Mouse (Mus musculus) erythroblast, embryonic 14.5 days (primary cell): ENCODE results near the gene Veph1. TPM values are rescaled to one million over a fixed set of nuclear protein-coding genes. Genes with fewer than 3 reads are reported as not detected.

ENCODE experiments used
- H3K27me3 ChIP-seq: 2 replicates; pipeline ENCODE4 v1.6.1; 2012; ENCODE audit warnings: inconsistent platforms; ENCODE audit not compliant: control insufficient read depth
- H3K36me3 ChIP-seq: 2 replicates; pipeline ENCODE4 v1.6.1; 2012; ENCODE audit warnings: mild to moderate bottlenecking, inconsistent platforms; ENCODE audit not compliant: control insufficient read depth
- H3K4me1 ChIP-seq: 2 replicates; pipeline ENCODE4 v1.6.1; 2012; ENCODE audit warnings: inconsistent platforms; ENCODE audit not compliant: control insufficient read depth
- H3K4me3 ChIP-seq: replicated peaks from 2 replicates; pipeline ENCODE3; 2012; ENCODE audit warnings: moderate library complexity, mild to moderate bottlenecking, inconsistent platforms
- H3K9me3 ChIP-seq: 2 replicates; pipeline ENCODE4 v1.6.1; 2012; ENCODE audit warnings: low read length, inconsistent platforms, mixed read lengths; ENCODE audit not compliant: control insufficient read depth
- GATA1 ChIP-seq: IDR thresholded peaks from 2 replicates; pipeline ENCODE4 v1.6.1; 2012; ENCODE audit warnings: low read length, inconsistent platforms, mixed read lengths
- TAL1 ChIP-seq: IDR thresholded peaks from 3 replicates; pipeline ENCODE4 v1.6.1; 2012; ENCODE audit warnings: low read length, inconsistent platforms, mixed read lengths
- polyA plus RNA-seq: library from polyadenylated mRNA; stranded (reverse); fragments of >175 nt; gene quantifications from 2 replicates; pipeline ENCODE4 v1.2.3, GENCODE M21; 2012

Veph1 gene
- polyA plus RNA-seq, 1 experiment, result not detected

DNA sequence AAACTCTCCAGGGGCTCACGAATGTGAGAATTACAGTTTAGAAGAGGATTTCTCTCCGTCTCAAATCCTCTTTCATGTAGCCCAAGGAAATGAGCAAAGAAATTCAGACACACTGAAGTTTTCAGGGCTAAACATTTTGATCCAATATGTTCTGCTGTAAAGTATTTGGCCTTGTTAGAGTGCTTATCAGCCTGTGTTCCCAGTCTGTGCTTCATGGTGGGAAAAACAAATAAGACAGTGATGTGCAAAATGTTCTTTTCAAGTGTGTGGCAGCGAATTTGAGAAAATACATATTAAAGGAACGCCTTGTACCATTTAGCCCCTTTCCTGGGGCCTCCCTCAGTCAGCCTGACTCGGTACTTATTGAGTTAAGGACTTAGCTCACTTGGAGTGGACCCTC, 213.2 kb downstream of the Veph1 start:
- H3K4me3 ChIP-seq, result no peak overlapping the region
- TF ChIP-seq TAL1 (no peak), GATA1 (no peak)
- no peaks in the 10 kb centered on the region for H3K9me3 ChIP-seq
- no peaks in the 10 kb centered on the region for H3K27me3 ChIP-seq
- no peaks in the 10 kb centered on the region for H3K36me3 ChIP-seq
- H3K4me1 ChIP-seq, result no peaks in the 10 kb centered on the region

DNA sequence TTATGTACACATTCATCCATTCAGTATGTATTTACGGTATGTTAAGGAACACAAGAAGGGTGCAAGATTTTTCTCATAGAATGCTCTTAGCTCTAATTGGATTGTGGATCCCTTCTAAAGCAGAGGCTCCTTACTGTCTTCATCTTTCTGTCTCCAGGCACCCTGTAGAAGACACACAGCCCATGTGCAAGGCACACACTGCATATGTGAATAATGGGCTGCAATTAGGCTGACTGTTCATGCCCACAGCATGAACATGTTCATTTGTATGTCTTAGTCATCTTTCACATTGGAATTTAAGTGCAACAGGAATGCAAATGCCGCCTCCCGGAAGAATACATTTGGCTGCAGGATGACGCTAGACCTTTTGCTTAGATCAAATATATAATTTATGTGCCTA, 213.7 kb downstream of the Veph1 start:
- H3K27me3 ChIP-seq, result no peaks in the 10 kb centered on the region
- no peaks in the 10 kb centered on the region for H3K4me1 ChIP-seq
- no peak for TF ChIP-seq GATA1
- no peak overlapping the region for H3K4me3 ChIP-seq
- no peaks in the 10 kb centered on the region for H3K36me3 ChIP-seq
- no peaks in the 10 kb centered on the region for H3K9me3 ChIP-seq

DNA sequence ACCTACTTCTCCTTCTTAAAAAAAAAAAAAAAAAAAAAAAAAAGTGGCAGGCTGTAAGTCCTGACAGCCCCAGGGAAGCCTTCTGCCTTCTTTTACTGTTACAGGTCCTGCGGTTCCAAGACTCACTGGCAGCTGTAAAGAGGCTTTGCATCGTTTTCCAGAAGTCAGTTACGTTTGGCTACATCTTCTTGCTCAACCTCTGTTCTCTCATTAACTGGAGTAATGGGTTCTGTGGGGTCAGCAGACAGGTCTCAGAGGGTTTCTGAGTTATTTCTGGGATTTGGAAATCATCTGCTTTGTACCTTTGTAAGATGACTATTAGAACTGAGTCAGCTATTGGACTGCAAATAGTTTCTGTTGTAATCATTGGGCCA, 215.3 kb downstream of the Veph1 start:
- no peak for TF ChIP-seq TAL1
- no peak for TF ChIP-seq GATA1
- H3K4me1 ChIP-seq, result no peaks in the 10 kb centered on the region
- no peaks in the 10 kb centered on the region for H3K36me3 ChIP-seq

GRCm38 (mm10) chr3:66080631-66081362, 215.8 kb downstream of the Veph1 start:
- H3K4me3 ChIP-seq, result no peak overlapping the region
- TF ChIP-seq GATA1, result no peak
- no peak for TF ChIP-seq TAL1

More for the DNA sequence above, 215.3 kb downstream of the Veph1 start:
- H3K9me3 ChIP-seq, result no peaks in the 10 kb centered on the region
- H3K27me3 ChIP-seq, result no peaks in the 10 kb centered on the region
- no peak overlapping the region for H3K4me3 ChIP-seq

DNA sequence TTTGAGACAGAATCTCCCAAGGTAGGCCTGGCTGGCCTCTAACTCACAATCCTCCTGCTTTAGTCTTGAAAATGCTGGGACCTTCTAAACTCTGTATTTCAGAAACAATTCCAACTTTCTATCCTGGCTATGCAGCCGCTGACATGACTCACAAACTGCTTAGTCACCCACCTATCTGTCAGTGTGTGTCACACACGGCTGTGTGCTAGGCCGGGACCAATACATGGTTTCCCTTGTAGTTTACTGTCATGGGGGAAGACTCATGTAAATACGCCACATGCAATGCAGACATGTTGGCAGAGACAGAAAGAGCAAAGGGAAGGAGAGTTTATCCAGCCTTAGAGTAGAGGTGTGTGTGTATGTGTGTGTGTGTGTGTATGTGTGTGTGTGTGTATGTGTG, 216.8 kb downstream of the Veph1 start:
- H3K36me3 ChIP-seq, result no peaks in the 10 kb centered on the region
- H3K4me3 ChIP-seq, result no peak overlapping the region
- no peaks in the 10 kb centered on the region for H3K4me1 ChIP-seq
- no peaks in the 10 kb centered on the region for H3K27me3 ChIP-seq
- no peaks in the 10 kb centered on the region for H3K9me3 ChIP-seq
- TF ChIP-seq TAL1 (no peak), GATA1 (no peak)

More at GRCm38 (mm10) chr3:66080631-66081362, 215.8 kb downstream of the Veph1 start:
- no peaks in the 10 kb centered on the region for H3K4me1 ChIP-seq
- H3K36me3 ChIP-seq, result no peaks in the 10 kb centered on the region
- no peaks in the 10 kb centered on the region for H3K27me3 ChIP-seq
- H3K9me3 ChIP-seq, result no peaks in the 10 kb centered on the region

- no peaks in the 10 kb centered on the region for H3K9me3 ChIP-seq
- TF ChIP-seq GATA1 (no peak), TAL1 (no peak)
Measured at GRCm38 (mm10) chr3:66078898-66079537, 217.6 kb downstream of the Veph1 start.

DNA sequence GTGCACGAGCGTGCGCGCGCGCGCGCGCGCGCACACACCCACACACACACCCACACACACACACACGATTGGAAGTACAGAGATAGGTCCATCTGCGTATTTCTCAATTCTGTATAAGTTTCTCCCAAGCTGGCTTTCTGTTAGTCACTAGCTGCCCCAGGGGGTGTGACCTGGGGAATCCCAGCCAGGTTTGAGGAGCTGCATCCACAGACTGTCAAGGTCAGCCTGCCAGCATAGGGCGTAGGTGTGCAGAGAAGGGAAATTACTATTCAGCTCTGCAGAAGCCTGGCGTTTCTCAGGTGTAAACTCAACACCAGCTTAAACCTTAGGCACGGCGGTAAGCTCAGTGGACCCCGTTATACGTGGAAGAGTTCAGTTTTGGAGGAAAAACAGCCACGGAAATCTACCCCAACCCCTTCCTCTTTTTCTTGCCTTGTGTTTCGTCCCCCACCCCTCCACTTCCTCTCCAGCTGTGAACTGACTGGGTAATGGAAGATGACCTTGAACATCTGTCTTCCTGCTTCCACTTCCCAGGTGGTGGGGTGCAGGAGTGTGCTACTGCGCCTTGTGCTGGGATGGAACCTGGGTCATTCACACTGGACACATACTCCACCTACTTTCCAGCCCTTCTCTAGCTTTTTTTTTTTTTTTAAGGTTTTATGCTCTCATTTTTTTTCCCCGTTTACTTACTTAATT, 218.5 kb downstream of the Veph1 start:
- no peak overlapping the region for H3K4me3 ChIP-seq
- TF ChIP-seq GATA1, result no peak
- no peak for TF ChIP-seq TAL1
- H3K9me3 ChIP-seq, result no peaks in the 10 kb centered on the region
- no peaks in the 10 kb centered on the region for H3K27me3 ChIP-seq
- no peaks in the 10 kb centered on the region for H3K4me1 ChIP-seq
- H3K36me3 ChIP-seq, result no peaks in the 10 kb centered on the region

More at GRCm38 (mm10) chr3:66078898-66079537, 217.6 kb downstream of the Veph1 start:
- no peaks in the 10 kb centered on the region for H3K36me3 ChIP-seq
- no peak overlapping the region for H3K4me3 ChIP-seq
- no peaks in the 10 kb centered on the region for H3K27me3 ChIP-seq
- H3K4me1 ChIP-seq, result no peaks in the 10 kb centered on the region

DNA sequence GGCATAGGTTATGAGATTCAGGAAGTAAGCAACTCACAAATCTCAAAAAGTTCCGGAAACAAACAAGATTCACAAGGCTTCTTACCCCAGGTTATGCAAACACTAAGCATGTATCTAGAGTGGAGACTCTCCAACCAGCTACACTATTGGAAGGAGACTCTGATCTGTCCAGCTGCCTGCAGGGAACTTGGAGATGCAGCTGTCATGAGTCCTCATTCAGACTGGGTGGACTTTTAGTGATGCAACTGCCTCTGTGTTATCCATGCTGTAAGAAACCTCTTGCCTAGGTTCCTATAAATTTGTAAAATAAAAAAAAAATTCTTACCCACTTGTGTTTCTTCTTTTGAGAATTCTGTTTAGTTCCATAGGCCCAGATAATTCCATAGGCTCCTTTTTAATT, 226.4 kb downstream of the Veph1 start:
- H3K4me3 ChIP-seq, result no peak overlapping the region
- H3K4me1 ChIP-seq, result no peaks in the 10 kb centered on the region
- no peaks in the 10 kb centered on the region for H3K9me3 ChIP-seq
- H3K27me3 ChIP-seq, result no peaks in the 10 kb centered on the region
- no peaks in the 10 kb centered on the region for H3K36me3 ChIP-seq
- TF ChIP-seq TAL1 (no peak), GATA1 (no peak)

DNA sequence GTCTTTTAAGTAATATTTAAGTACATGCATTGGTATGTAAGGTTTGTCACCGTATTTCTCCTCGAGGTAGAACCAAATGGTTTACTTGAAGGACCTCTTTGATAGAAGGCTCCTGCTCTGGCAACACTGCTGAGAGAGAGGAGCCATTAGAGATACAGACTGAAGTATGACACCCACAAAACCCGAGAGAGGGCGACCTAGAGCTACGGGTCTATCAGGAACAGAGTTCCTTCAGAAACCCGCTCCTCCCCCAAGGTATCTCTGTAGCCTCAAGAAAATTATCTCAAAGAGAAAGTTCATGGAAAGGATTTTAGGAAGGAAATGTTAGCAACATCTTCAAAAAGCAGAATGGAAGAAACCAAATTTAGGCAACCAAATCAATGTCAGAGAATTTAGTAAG, 232.8 kb downstream of the Veph1 start:
- Histone ChIP-seq H3K4me3 (no peak overlapping the region), H3K27me3 (no peaks in the 10 kb centered on the region), H3K9me3 (no peaks in the 10 kb centered on the region), H3K4me1 (no peaks in the 10 kb centered on the region), H3K36me3 (no peaks in the 10 kb centered on the region)
- TF ChIP-seq TAL1, result no peak
- no peak for TF ChIP-seq GATA1
